Mouse (Mus musculus) kidney, adult 2 months (tissue): ENCODE data around the gene Plxdc2. TPM values are rescaled to one million over a fixed set of nuclear protein-coding genes. Genes with fewer than 3 reads are reported as not detected.

Source experiments
- DNase-seq: peaks from one replicate; pipeline ENCODE4 v3.0.0; 2021
- H3K27ac ChIP-seq: fragments of 200-500 bp; 2 replicates; pipeline ENCODE4 v1.5.1; 2012; ENCODE audit warnings: low read depth, low read length, control low read depth, inconsistent platforms; ENCODE audit not compliant: insufficient read depth
- H3K27me3 ChIP-seq: fragments of 200-500 bp; replicated peaks from 2 replicates; pipeline ENCODE4 v1.6.1; 2012; ENCODE audit warnings: mild to moderate bottlenecking, moderate library complexity, low read length, inconsistent platforms; ENCODE audit not compliant: control insufficient read depth, insufficient read depth
- H3K36me3 ChIP-seq: fragments of 200-500 bp; 2 replicates; pipeline ENCODE4 v1.6.1; 2012; ENCODE audit warnings: mild to moderate bottlenecking, moderate library complexity, low read length, inconsistent platforms; ENCODE audit not compliant: control insufficient read depth, insufficient read depth
- H3K4me1 ChIP-seq: fragments of 200-500 bp; 2 replicates; pipeline ENCODE4 v1.6.1; 2011; ENCODE audit warnings: low read length; ENCODE audit not compliant: control insufficient read depth, insufficient read depth
- H3K4me3 ChIP-seq: fragments of 200-500 bp; 2 replicates; pipeline ENCODE4 v1.5.1; 2011; ENCODE audit warnings: mild to moderate bottlenecking, low read depth, low read length, control low read depth; ENCODE audit not compliant: insufficient read depth
- CTCF ChIP-seq: fragments of 200-500 bp; conservative IDR thresholded peaks from 2 replicates; pipeline ENCODE4 v1.5.1; 2011; ENCODE audit warnings: low read depth, mild to moderate bottlenecking, control low read depth, low read length, moderate library complexity, mixed read lengths; ENCODE audit not compliant: insufficient read depth, insufficient read length
- POLR2A ChIP-seq: fragments of 200-500 bp; IDR thresholded peaks from one replicate; pipeline ENCODE4 v1.6.1; 2011; ENCODE audit warnings: low read depth, low read length, control low read depth
- WGBS: fragments of 180-500 bp; shearing (Covaris S2); methylation state at CpG from one replicate; pipeline ENCODE4 v1.1.7; 2018; 5-methylcytosine and 5-hydroxymethylcytosine counted together
- polyA plus RNA-seq: library from polyadenylated mRNA; depleted of rRNA; stranded (reverse); fragments of >200 nt; gene quantifications from 2 replicates; pipeline ENCODE4 v1.2.3, GENCODE M21; 2012

Plxdc2 gene
- polyA plus RNA-seq, 1 experiment = 34.3 TPM

- WGBS = 74% methylated on average over 3 of the region's 3 CpGs
These were observed 151.6 kb downstream of the Plxdc2 start for GRCm38 (mm10) chr2:16507540-16508230.

GRCm38 (mm10) chr2:16518148-16518547 lies 162.0 kb downstream of the Plxdc2 start:
- no peak for DNase-seq
- Histone ChIP-seq H3K27ac (no peak overlapping the region), H3K4me1 (no peaks in the 10 kb centered on the region), H3K4me3 (no peak overlapping the region), H3K36me3 (no peaks in the 10 kb centered on the region), H3K27me3 (no peaks in the 10 kb centered on the region)
- 80% methylated on average over 2 of the region's 2 CpGs for WGBS
- no peak for TF ChIP-seq POLR2A
- TF ChIP-seq CTCF = no peak

More at GRCm38 (mm10) chr2:16507540-16508230, 151.6 kb downstream of the Plxdc2 start:
- TF ChIP-seq CTCF (no peak), POLR2A (no peak)
- Histone ChIP-seq H3K4me1 (no peaks in the 10 kb centered on the region; the same call in 1 of the 2 replicates), H3K27ac (no peak overlapping the region), H3K27me3 (no peaks in the 10 kb centered on the region), H3K36me3 (no peaks in the 10 kb centered on the region; the same call in 1 of the 2 replicates), H3K4me3 (no peak overlapping the region)
- no peak for DNase-seq

GRCm38 (mm10) chr2:16523427-16523826 lies 167.3 kb downstream of the Plxdc2 start:
- Histone ChIP-seq H3K36me3 (no peaks in the 10 kb centered on the region), H3K27ac (no peak overlapping the region), H3K4me3 (no peak overlapping the region), H3K27me3 (no peaks in the 10 kb centered on the region), H3K4me1 (no peaks in the 10 kb centered on the region)
- TF ChIP-seq CTCF (no peak), POLR2A (no peak)
- no peak for DNase-seq
- WGBS = 91% methylated on average over 1 of the region's 1 CpGs

GRCm38 (mm10) chr2:16532244-16532643 lies 176.1 kb downstream of the Plxdc2 start:
- Histone ChIP-seq H3K36me3 (no peaks in the 10 kb centered on the region), H3K27ac (no peak overlapping the region), H3K4me1 (no peaks in the 10 kb centered on the region), H3K4me3 (no peak overlapping the region), H3K27me3 (no peaks in the 10 kb centered on the region)
- no peak for DNase-seq
- 69% methylated on average over 1 of the region's 1 CpGs for WGBS
- no peak for TF ChIP-seq POLR2A
- no peak for TF ChIP-seq CTCF

- WGBS = 58% methylated on average over 2 of the region's 2 CpGs
- H3K36me3 ChIP-seq = no peaks in the 10 kb centered on the region
- H3K27ac ChIP-seq = no peak overlapping the region
- no peak for DNase-seq
- no peak overlapping the region for H3K4me3 ChIP-seq
- no peak for TF ChIP-seq POLR2A
- no peak for TF ChIP-seq CTCF
- no peaks in the 10 kb centered on the region for H3K4me1 ChIP-seq
- H3K27me3 ChIP-seq = no peaks in the 10 kb centered on the region
These were observed 178.5 kb downstream of the Plxdc2 start for GRCm38 (mm10) chr2:16534566-16534965.

- 56% methylated on average over 3 of the region's 3 CpGs for WGBS
- DNase-seq = peak; percentile 3
- TF ChIP-seq CTCF = no peak
- H3K4me1 ChIP-seq = no peaks in the 10 kb centered on the region
- H3K4me3 ChIP-seq = no peak overlapping the region
- H3K27ac ChIP-seq = no peak overlapping the region
- H3K36me3 ChIP-seq = no peaks in the 10 kb centered on the region
- H3K27me3 ChIP-seq = no peaks in the 10 kb centered on the region
These were observed 185.1 kb downstream of the Plxdc2 start for GRCm38 (mm10) chr2:16541226-16541625.

- DNase-seq = no peak
- Histone ChIP-seq H3K36me3 (no peaks in the 10 kb centered on the region), H3K4me1 (no peaks in the 10 kb centered on the region), H3K27me3 (no peaks in the 10 kb centered on the region), H3K27ac (no peak overlapping the region), H3K4me3 (no peak overlapping the region)
- no peak for TF ChIP-seq CTCF
- no peak for TF ChIP-seq POLR2A
- 74% methylated on average over 3 of the region's 3 CpGs for WGBS
These were observed 189.1 kb downstream of the Plxdc2 start for GRCm38 (mm10) chr2:16545207-16545606.

GRCm38 (mm10) chr2:16559287-16559686 lies 203.2 kb downstream of the Plxdc2 start:
- no peak overlapping the region for H3K27ac ChIP-seq
- H3K4me3 ChIP-seq = no peak overlapping the region
- no peaks in the 10 kb centered on the region for H3K27me3 ChIP-seq
- TF ChIP-seq CTCF (no peak), POLR2A (no peak)
- H3K36me3 ChIP-seq = no peaks in the 10 kb centered on the region
- no peaks in the 10 kb centered on the region for H3K4me1 ChIP-seq
- WGBS = 37% methylated on average over 4 of the region's 4 CpGs
- DNase-seq = peak; percentile 26
